Comparison of ENCODE assay signal across 18 mouse cellular contexts in the genomic region with DNA sequence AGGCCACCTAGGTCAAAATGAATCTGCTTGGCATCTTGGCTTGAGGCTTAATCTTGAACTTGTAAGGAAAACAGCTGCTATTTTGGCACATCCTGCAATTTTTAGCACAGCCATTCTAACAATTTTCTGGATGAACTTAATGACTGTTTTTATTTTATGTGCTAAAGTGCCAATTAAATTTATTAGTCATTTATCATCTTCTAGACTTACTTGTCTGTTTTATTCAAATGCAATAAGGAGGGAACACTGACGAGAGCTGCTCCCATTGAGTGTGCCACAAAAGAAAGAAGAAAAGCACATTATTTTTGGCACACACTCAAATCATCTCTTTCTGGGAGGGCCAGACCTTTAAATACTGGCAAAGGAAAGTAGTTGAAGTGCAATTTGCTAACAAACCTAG. TPM values are rescaled to one million over a fixed set of nuclear protein-coding genes. Genes with fewer than 3 reads are reported as not detected.
"Had no signal": no experiment of that assay in that cellular context is flagged by ENCODE, and none has a peak within 500 bp of the region (broad histone marks: within the 10 kb centered on the region; RNA-seq: fewer than 3 reads in every experiment).

No protein-coding gene starts in this region.

- H3K9me3 ChIP-seq: kidney, embryonic 15.5 days; limb, embryonic 12.5 days; liver, embryonic 13.5 days; megakaryocyte, embryonic 14.5 days had no signal

- H3K4me1 ChIP-seq: kidney, embryonic 15.5 days; limb, embryonic 12.5 days; liver, embryonic 13.5 days had no signal

- H3K9ac ChIP-seq: kidney, embryonic 15.5 days; limb, embryonic 12.5 days; liver, embryonic 13.5 days; liver, postnatal 0 days had no signal

- H3K27ac ChIP-seq: kidney, embryonic 15.5 days; limb, embryonic 12.5 days; liver, embryonic 13.5 days; macrophage had no signal

- H3K36me3 ChIP-seq: kidney, embryonic 15.5 days; limb, embryonic 12.5 days; liver, embryonic 13.5 days had no signal

- H3K4me3 ChIP-seq: kidney, embryonic 15.5 days; limb, embryonic 12.5 days; liver, embryonic 13.5 days; megakaryocyte, embryonic 14.5 days had no signal

- H3K4me2 ChIP-seq: kidney, embryonic 15.5 days; limb, embryonic 12.5 days; liver, embryonic 13.5 days; midbrain, embryonic 11.5 days had no signal

- ATAC-seq: liver, postnatal 0 days; midbrain, embryonic 16.5 days had no signal

- DNase-seq: kidney, adult 18-20 months; layer of hippocampus, adult 9-11 months; layer of hippocampus, postnatal 36 days; liver; liver, embryonic 13.5 days; liver, postnatal 0 days; lung, postnatal 14 days; right cerebral cortex, postnatal 25 days; thymus, postnatal 4 days had no signal

- H3K27me3 ChIP-seq: kidney, embryonic 15.5 days; limb, embryonic 12.5 days; liver, embryonic 13.5 days; megakaryocyte, embryonic 14.5 days had no signal

RNA-seq across cellular contexts. Expression of a gene that starts 59.4 kb away (rescaled TPM):
- polyA plus RNA-seq: limb, embryonic 12.5 days; liver, postnatal 0 days; macrophage; midbrain, embryonic 11.5 days; neural tube, embryonic 14.5 days; small intestine, adult 2 months; stomach, embryonic 16.5 days had no signal
